Mouse (Mus musculus) left cerebral cortex, adult 2 months (tissue): ENCODE measurements around the gene Zfp326. TPM values are rescaled to one million over a fixed set of nuclear protein-coding genes. Genes with fewer than 3 reads are reported as not detected.
"Not testable (repeated sequence)": the region's sequence is repeated elsewhere in the genome, so short reads cannot be mapped to it uniquely, and the experiment has no call there.

Experiments
- DNase-seq, 2 experiments: peaks; one replicate each; pipeline ENCODE4 v3.0.0; 2021 to 2022; ENCODE audit warnings: low spot score in 2 of 2, mixed read lengths in 1 of 2; ENCODE audit errors: extremely low spot score in 1 of 2
- H3K27ac ChIP-seq: fragments of 200-600 bp; 2 replicates; pipeline ENCODE4 v1.8.1; 2022
- H3K4me3 ChIP-seq: fragments of 200-600 bp; 2 replicates; pipeline ENCODE4 v1.8.1; 2022
- CTCF ChIP-seq: fragments of 200-600 bp; IDR thresholded peaks from 2 replicates; pipeline ENCODE4 v1.8.1; 2022; ENCODE audit warnings: antibody characterized with exemption, mild to moderate bottlenecking, moderate library complexity
- intact Hi-C: fragments of 180-260 bp; cut with DNase I; formaldehyde crosslinking; loops from one replicate; pipeline ENCODE4 v1.15.1; 2025
- total RNA-seq, 2 experiments: library from RNA; stranded (reverse); gene quantifications; 2 replicates each; pipeline ENCODE4 v1.2.3; 2021

Gene Zfp326
- total RNA-seq, 2 experiments from 2014 or later = 35.9 to 37.9 TPM

GRCm38 (mm10) chr5:105849222-105849621 is 27.1 kb upstream of the Zfp326 start:
- TF ChIP-seq CTCF = no peak
- intact Hi-C loops = no loop called here
- DNase-seq = no peak

GRCm38 (mm10) chr5:105849643-105850042 is 26.7 kb upstream of the Zfp326 start:
- TF ChIP-seq CTCF = no peak
- DNase-seq = no peak
- Histone ChIP-seq H3K27ac (no peak overlapping the region), H3K4me3 (no peak overlapping the region)
- intact Hi-C loops = no loop called here

More at GRCm38 (mm10) chr5:105849222-105849621, 27.1 kb upstream of the Zfp326 start:
- Histone ChIP-seq H3K4me3 (no peak overlapping the region), H3K27ac (no peak overlapping the region)

DNA sequence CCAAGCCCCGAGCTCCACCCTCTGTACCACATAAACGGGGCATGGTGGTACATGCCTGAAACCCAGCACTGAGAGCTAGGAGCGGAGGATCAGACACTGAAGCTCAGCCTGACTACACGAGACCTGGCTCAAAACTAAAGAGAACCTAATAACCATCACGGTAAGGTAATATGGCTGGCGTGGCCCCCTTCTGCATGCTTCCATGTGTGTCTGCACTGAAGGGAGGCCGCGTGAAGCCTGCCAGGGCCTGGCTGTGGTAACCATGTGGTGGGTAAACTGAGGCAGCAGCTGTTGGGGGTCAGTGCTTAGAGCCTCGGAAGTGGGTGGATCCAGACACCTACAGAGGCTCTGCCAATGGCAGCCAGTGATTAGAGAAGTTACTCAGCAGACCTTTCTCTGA is 23.1 kb upstream of the Zfp326 start:
- intact Hi-C loops = no loop called here
- DNase-seq = no peak
- H3K4me3 ChIP-seq = no peak overlapping the region
- TF ChIP-seq CTCF = no peak
- no peak overlapping the region for H3K27ac ChIP-seq

DNA sequence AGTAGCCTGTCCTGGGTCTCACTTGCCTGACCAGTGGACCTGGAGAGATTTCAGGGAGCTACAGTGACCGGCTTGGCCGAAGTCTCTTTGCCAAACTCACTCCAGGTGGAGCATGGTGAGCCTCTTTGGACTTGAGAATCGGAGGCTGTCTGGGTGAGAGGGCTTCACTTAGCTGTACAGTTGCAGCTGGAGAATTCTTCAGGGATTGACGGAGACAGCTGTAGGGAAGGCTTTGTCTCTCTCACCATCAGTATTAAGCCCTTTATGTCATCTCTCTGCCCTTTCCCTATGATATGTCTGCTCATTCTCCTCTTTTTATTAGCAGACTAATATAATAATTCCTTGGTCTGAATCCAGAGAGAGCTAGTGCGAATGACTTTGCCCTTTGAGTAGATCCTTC is 18.9 kb upstream of the Zfp326 start:
- no peak for TF ChIP-seq CTCF
- no peak for DNase-seq
- intact Hi-C loops = no loop called here
- no peak overlapping the region for H3K4me3 ChIP-seq
- H3K27ac ChIP-seq = no peak overlapping the region

DNA sequence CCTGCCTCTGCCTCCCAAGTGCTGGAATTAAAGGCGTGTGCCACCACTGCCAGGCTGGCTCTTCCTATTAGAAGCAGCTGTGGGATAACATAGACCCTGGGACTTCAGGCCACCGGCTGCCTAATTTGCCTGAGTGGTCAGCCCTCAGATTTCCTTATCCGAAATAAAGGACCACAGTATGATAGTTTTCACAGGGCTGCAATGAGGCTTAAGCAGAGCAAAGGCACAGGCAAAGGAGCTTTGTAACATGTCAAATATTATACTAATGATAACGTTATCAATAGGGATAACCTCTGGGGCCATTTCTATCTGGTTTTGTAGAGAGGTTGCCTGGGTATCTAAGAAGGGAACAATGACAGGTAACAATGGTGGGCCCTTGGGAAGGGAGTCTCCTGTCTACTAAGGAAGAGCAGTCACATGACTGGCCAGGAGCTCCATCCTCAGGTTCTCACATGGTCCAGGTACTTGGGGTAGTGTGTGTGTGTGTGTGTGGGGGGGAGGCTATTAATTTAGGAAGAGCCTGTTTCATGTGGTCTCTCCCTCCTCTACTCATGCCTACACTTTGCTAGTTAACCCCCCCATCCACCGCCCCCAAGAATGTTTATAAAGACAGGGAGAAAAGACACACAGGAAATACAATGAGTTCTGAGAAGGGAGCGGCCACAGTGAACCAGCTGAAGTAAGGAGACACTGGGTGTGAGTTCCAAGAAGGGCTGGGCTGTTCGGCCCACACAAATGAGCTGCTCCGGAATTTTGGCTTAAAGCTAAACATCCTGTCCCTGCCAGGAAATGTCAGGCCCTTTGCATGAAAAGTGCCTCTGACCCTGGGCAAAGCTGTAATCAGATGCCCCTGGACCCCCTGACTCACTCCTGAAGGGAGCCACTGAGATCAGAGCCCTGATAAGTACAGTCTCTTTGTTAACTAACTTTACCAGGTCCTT is 17.3 kb upstream of the Zfp326 start:
- no peak for TF ChIP-seq CTCF
- intact Hi-C loops = no loop called here
- DNase-seq = no peak
- no peak overlapping the region for H3K27ac ChIP-seq
- no peak overlapping the region for H3K4me3 ChIP-seq

- no peak for TF ChIP-seq CTCF
- Histone ChIP-seq H3K27ac (no peak overlapping the region), H3K4me3 (no peak overlapping the region)
- DNase-seq = no peak
- intact Hi-C loops = no loop called here
Observed at GRCm38 (mm10) chr5:105859716-105860460, 16.5 kb upstream of the Zfp326 start.

GRCm38 (mm10) chr5:105860461-105860835 is 15.9 kb upstream of the Zfp326 start:
- Histone ChIP-seq H3K27ac (no peak overlapping the region), H3K4me3 (no peak overlapping the region)
- TF ChIP-seq CTCF = no peak
- DNase-seq = no peak
- intact Hi-C loops = no loop called here

DNA sequence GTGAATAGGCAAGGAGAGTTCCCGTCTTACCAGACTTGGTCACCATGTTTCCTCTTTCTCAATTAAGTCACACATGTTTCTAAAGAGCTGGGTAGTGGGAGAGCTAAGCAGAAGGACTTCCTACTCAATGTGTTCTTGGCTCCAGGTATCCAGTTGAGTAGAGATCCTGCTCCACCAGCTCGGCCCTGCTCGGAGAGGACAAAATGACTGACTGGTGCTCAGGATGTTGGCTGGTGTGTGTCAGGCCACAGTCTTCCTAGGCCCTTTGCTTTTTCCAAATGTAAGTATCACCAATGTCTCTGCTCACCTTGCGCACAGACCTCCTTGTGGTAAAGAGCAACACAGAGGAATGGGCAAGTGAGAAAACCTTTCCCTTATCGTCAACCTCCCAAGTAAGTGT is 14.7 kb upstream of the Zfp326 start:
- TF ChIP-seq CTCF = no peak
- no peak overlapping the region for H3K27ac ChIP-seq
- DNase-seq = no peak
- H3K4me3 ChIP-seq = no peak overlapping the region
- intact Hi-C loops = no loop called here

- intact Hi-C loops = loop anchor here (5.0 kb wide), 1 partner anchor 348 kb away; the partner anchor contains the start of gene Lrrc8c
- H3K27ac ChIP-seq, DNase-seq, H3K4me3 ChIP-seq: not testable (repeated sequence)
Observed at GRCm38 (mm10) chr5:105865110-105865628, 11.2 kb upstream of the Zfp326 start.

DNA sequence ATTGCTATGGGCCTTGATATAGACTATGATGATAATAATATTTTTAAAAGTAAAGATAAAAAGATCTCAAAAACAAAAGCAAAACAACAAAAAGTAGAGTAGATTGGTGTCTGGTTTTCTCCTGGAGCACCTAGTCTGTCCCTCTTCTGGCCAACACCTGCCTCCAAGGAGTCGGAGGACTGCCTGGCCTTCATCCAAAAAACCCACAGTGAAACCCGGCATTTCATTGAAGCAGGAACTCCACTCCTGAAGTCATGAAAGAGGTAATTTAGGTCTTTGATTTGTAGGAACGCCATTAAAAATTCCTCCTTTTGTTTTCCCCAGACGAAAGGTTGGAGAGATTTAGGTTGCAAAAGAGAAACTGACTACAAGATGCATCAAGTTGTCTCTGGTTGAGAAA is 8.9 kb upstream of the Zfp326 start:
- Histone ChIP-seq H3K4me3 (no peak overlapping the region), H3K27ac (no peak overlapping the region)
- intact Hi-C loops = loop anchor here (5.0 kb wide), 1 partner anchor 350 kb away; the partner anchor contains the start of gene Lrrc8c
- DNase-seq = no peak
- TF ChIP-seq CTCF = no peak

GRCm38 (mm10) chr5:105867841-105868447 is 8.4 kb upstream of the Zfp326 start:
- intact Hi-C loops = loop anchor here (1.0 to 5.0 kb wide), 4 partner anchors 183 to 468 kb away; partner anchors contain the start of gene Lrrc8c
- DNase-seq = no peak
- H3K27ac ChIP-seq = no peak overlapping the region
- TF ChIP-seq CTCF = no peak
- no peak overlapping the region for H3K4me3 ChIP-seq
